Mouse (Mus musculus) liver, embryonic 14.5 days (tissue): ENCODE data around the gene Spock1.

ENCODE experiments used
- CTCF ChIP-seq: IDR thresholded peaks from 2 replicates; pipeline ENCODE4 v1.5.1; 2016; ENCODE audit warnings: antibody characterized with exemption, low read depth, control low read depth
- EP300 ChIP-seq: IDR thresholded peaks from 2 replicates; pipeline ENCODE4 v1.6.1; 2016; ENCODE audit warnings: antibody characterized with exemption, low read depth

- TF ChIP-seq EP300: no peak
- no peak for TF ChIP-seq CTCF
Measured at GRCm38 (mm10) chr13:57937463-57938229, 29.5 kb upstream of the Spock1 start.
